In the genomic region with DNA sequence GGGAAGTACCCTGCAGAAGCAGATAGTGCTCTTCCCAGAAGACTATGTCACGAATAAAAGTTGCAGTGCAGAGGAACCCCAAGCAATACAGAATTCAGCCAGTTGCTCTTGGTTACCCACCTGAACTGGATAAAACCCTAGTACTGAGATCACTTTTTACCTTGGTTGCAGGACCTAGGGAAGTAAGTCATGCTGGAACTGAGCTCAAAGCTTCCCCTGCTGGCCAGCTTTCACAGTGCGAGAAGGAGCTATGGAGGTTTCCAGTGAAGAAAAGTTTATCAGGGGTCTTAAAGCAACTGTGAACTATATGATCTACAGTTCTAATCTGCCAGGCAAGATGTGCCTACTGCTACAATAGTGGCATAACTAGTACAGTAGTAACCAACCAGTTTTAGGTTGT, we compare ENCODE assay signal across 11 mouse cellular contexts. TPM values are rescaled to one million over a fixed set of nuclear protein-coding genes. Genes with fewer than 3 reads are reported as not detected.
DNase-seq lines count a peak whose midpoint lies in the region; ATAC-seq and TF ChIP-seq lines count a peak whose summit lies in the region.
"Had no signal": no experiment of that assay in that cellular context is flagged by ENCODE, and none has a peak within 500 bp of the region (broad histone marks: within the 10 kb centered on the region; RNA-seq: fewer than 3 reads in every experiment).

No protein-coding gene starts in this region.

- no peak overlapping the region for H3K4me3 ChIP-seq in lung, adult 2 months (replicated peaks; ENCODE audit: extremely low read depth, low read depth, low read length)
- H3K4me3 ChIP-seq in bone marrow, adult 2 months (replicated peaks; ENCODE audit: control insufficient read depth, low read depth, low read length): no peak overlapping the region
- H3K4me3 ChIP-seq: embryonic facial prominence, embryonic 12.5 days; kidney, embryonic 15.5 days; neural tube, embryonic 12.5 days had no signal

- H3K27me3 ChIP-seq in splenic B cell, adult 2 months (ENCODE audit: control insufficient read depth, insufficient read depth, low read length, poor library complexity, severe bottlenecking): no peaks in the 10 kb centered on the region
- H3K27me3 ChIP-seq: embryonic facial prominence, embryonic 12.5 days; kidney, embryonic 15.5 days; neural tube, embryonic 12.5 days had no signal

- peak; percentile 25; the same call in 1 of the 2 replicates for TF ChIP-seq CTCF in lung, adult 2 months (IDR thresholded peaks at IDR 0.05; ENCODE audit: insufficient read depth, low read length)
- TF ChIP-seq CTCF in bone marrow, adult 2 months (IDR thresholded peaks at IDR 0.05; ENCODE audit: control insufficient read depth, insufficient read depth, low read length): peak; percentile 28; the same call in 1 of the 2 replicates

- H3K4me1 ChIP-seq in lung, adult 2 months (ENCODE audit: control insufficient read depth, insufficient read depth, low read length): peaks cover 10% of the 10 kb centered on the region
- no peaks in the 10 kb centered on the region for H3K4me1 ChIP-seq in bone marrow, adult 2 months (ENCODE audit: control insufficient read depth, insufficient read depth, low read length)

- no peak overlapping the region for H3K27ac ChIP-seq in bone marrow, adult 2 months (ENCODE audit: control insufficient read depth, insufficient read depth, low read depth, low read length, poor library complexity)
- H3K27ac ChIP-seq: embryonic facial prominence, embryonic 12.5 days; kidney, embryonic 15.5 days; macrophage; neural tube, embryonic 12.5 days had no signal

- TF ChIP-seq POLR2A in lung, adult 2 months (IDR thresholded peaks at IDR 0.05; ENCODE audit: borderline replicate concordance, extremely low read depth, low read depth, low read length): no peak
- no peak for TF ChIP-seq POLR2A in bone marrow, adult 2 months (IDR thresholded peaks at IDR 0.05; ENCODE audit: borderline replicate concordance, control insufficient read depth, low read depth, low read length)

- ATAC-seq in activated CD4-positive, CD25-positive, alpha-beta regulatory T cell, adult 4 months: no peak

- WGBS in lung, adult 2 months: 80% methylated on average over 2 of the region's 2 CpGs
- 65% methylated on average over 2 of the region's 2 CpGs for WGBS in bone marrow, adult 2 months

- DNase-seq in lung, adult 2 months: no peak
- DNase-seq in lung, postnatal 4 days: no peak
- DNase-seq in ES-CJ7 (ENCODE audit: low read depth, low spot score): peak; percentile 49
- peak; percentile 55 for DNase-seq in splenic B cell, adult 2 months (ENCODE audit: low read depth, low spot score)
- DNase-seq in right cerebral cortex, postnatal 25 days: no peak

- H3K36me3 ChIP-seq in splenic B cell, adult 2 months (ENCODE audit: control insufficient read depth, insufficient read depth, low read length, poor library complexity, severe bottlenecking): no peaks in the 10 kb centered on the region
- H3K36me3 ChIP-seq: embryonic facial prominence, embryonic 12.5 days; neural tube, embryonic 12.5 days had no signal

RNA-seq across cellular contexts. Expression of a gene that starts 5.5 kb away (rescaled TPM):
- polyA plus RNA-seq in lung, adult 2 months (2012; rRNA removed): 24.4 and 36.2 TPM in 2 replicates
- 7.0 and 9.1 TPM in 2 replicates for polyA plus RNA-seq in bone marrow, adult 2 months (2011; ENCODE audit: insufficient read depth, insufficient read length, low replicate concordance, missing spikeins)
- polyA plus RNA-seq in activated CD4-positive, CD25-positive, alpha-beta regulatory T cell, adult 4 months (2017; shearing (Covaris generic)): 10 to 100 TPM; 55.7 to 80.7 TPM

Comparison
In these comparisons a context has a peak if more than half of its experiments do, and no peak if none do; other contexts are left out.
1. DNase-seq: peak in ES-CJ7 (single experiment) and splenic B cell, adult 2 months (single experiment); none in lung, adult 2 months (single experiment), lung, postnatal 4 days (0 of 2) and right cerebral cortex, postnatal 25 days (single experiment).